Mouse (Mus musculus) induced T-regulatory cell, adult 2 months (primary cell): Measurements from ENCODE around the gene Sgo2a.
"Not testable (repeated sequence)": the region's sequence is repeated elsewhere in the genome, so short reads cannot be mapped to it uniquely, and the experiment has no call there.

Experiments
- DNase-seq: peaks from one replicate; pipeline ENCODE4 v3.0.0-alpha.2; 2012; ENCODE audit warnings: low read depth

The Sgo2a gene

DNA sequence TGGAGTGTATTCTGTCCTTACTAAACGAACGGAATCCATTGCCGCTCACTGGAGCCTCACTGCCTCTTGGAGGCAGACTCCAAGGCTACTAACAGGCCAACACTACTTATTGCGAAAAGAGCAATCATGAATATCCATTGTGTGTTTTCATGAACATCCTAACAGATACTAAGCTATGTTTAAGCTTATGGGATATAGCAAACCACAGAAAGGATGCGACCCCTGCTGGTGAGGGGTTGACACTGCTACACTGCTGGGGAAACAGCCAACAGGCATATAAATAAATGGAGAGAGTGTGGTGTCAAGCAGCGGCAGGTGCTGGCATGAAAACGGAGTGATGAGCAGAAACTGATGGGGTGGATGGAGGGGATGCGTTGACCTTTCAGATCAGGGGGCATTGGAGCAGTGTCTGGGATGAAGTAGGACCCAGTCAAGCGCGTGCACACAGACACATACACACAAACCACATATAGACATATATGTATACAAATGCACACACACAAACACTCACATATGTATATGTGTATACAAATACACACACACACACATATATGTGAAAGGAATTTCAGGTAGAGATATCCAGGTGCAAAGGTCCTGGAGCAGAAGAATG is 35.5 kb downstream of the Sgo2a start:
- DNase-seq: peak; percentile 75

DNA sequence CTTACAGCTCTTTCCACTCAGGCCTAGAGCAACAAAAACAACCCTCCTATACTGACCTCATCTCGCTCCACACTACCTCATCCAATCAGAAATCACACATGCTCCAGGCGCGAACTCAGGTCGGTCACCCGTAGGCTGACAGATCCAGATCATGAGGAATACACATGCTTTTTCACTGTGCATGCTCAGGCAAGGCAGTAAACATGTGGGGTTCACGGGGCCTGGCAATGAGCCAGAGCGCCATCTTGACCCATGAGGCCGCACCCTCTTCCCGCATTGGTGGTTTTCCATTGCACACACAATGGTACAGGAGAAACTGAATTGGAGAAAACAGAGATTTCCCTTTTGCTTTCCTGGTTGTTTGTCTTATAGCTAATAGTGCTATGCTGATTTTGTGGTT is 41.5 kb downstream of the Sgo2a start:
- DNase-seq: not testable (repeated sequence)

DNA sequence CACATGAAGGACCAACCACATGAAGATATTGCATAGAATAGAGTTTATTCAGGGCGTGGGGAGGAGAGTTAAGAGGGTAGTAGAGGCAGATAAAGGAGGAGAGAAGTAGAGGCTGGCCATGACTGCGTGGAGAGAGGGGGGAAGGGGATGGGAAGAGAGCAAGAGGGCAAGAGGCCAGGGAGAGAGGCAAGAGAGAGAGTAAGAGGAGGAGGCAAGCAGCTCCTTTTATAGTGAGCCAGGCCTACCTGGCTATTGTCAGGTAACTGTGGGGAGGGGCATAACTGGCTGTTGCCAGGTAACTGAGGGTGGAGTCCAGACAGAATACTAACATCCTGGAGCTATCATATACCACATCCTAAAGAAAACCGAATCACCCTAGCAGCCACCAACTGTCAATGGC is 49.3 kb downstream of the Sgo2a start:
- DNase-seq: no peak

DNA sequence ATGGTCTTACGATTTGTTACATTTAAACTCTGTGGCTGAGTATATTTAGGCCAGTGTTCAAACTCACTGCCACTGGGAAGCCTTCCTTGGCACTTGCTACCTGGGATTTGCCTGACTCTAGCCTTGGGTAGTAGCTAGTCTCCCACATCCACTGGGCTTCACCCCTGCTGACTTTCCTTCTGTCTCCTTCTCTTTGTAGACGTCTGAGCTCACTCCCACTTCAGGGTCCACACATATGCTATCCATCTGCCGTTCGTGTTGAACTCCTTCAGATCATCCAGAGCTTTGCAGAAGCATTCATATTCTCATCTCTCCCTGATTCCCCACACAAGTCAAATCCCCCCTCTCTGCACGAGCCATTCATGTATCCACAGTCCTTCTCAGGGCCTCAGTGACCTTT is 49.8 kb downstream of the Sgo2a start:
- DNase-seq: no peak

DNA sequence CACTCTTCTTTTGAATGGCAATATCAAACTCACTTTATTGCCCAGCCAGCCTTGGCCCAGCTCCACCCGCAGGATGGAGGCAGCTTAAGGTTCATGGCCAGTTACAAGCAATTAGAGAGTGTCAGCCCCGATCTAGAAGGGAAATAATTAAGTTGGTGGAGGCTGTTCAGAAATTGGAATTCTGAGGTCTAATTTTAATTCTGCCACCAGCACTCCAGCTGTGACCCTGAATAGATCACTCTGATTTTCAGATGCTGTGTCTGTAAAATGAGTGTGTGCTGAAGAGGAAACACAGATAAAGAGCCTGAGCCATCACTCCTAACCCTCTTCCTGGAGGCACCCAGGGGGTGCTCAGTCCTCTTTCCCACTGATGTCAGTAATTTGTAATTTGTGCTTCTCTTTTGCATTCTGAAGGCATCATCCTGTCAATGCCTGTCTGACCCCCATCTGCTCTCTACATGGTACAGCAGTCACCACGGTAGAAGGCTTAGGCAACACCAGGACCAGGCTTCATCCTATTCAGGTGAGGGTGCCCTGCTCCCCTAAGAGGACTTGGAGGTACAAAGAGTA is 51.0 kb downstream of the Sgo2a start:
- no peak for DNase-seq

DNA sequence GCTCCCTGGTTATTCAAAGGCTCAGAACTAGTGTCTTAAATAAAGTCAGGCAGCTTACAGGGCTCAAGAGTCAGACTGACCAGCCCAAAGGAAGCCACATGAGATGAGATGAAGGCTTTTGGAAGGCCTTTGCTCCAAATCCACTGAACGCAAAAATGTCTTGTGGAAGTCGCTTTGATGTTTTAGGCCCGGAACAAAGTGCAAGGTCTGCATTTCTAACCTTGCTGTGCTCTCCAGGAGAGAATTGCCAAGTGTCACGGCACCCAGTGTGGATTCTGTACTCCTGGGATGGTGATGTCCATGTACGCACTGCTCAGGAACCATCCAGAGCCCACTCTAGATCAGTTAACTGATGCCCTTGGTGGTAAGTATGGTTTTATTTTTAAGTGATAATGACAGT is 53.4 kb downstream of the Sgo2a start:
- DNase-seq: no peak

DNA sequence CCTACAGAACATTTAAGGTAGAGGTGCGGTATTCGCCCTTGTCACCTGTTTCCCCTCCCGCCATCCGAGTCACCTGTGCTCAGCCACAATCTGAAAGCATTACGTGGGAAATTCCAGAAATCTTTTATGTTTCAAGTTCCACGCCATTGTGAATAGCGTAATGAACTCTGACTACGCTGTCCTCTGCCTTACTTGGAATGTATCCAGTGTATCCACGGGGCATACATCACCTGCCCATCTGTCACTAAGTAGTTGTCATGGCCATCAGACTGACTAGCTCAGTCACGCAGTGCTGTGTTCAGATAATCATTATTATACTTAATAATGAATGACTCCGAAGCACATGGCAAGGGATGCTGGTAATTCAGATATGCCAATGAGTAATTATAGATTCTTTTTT is 59.8 kb downstream of the Sgo2a start:
- no peak for DNase-seq

DNA sequence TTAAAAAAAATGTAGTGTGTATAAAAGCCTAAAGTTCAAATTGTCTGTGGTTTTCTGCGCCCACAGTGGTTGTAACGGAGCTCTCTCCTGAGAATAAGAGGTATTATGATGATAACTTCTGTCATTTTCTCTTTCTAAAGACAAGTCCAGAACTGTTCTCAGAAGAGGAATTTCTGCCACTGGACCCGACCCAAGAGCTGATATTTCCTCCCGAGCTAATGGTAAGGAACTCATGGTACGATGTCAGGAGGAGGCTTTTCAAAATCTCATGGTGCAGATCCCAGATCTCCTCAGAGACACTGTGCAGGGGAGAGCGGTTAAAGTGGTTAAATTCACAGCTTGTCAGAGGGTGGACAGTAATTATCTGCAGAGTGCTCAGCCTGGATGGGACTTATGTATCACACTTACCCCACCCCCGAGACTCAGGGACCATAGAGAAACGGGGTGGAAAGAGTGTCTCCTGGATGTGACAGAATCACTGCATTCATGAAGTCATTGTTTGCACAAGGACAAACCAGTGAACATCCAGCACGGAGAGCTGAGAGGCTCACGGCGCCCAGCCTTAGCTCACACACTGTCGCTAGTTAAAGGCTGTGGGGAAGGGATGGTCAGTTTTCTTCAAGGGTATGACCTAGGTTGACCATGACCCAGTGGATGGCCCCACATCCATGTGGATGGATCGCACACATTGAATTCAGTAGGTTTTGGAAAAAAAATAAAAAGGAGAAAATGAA is 60.5 kb downstream of the Sgo2a start:
- DNase-seq: no peak

DNA sequence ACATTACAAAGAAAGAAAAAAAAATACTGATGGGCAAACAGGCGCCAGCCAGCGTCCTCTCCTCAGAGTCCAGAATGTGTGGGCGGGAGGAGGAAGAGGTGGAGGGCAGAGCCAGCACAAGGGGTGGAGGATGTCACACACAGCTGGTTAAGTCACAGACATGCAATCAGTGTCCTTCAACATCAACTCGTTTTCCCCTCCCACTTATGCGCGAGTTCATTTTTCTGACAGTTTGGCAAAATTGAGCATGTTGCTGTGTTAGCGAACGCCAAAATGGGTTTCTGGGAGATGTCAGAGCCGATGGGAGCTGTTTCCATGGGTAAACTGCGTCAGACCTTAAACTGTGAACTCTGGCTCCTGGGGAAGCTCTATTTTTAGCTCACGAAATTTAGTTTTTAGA is 61.2 kb downstream of the Sgo2a start:
- no peak for DNase-seq

DNA sequence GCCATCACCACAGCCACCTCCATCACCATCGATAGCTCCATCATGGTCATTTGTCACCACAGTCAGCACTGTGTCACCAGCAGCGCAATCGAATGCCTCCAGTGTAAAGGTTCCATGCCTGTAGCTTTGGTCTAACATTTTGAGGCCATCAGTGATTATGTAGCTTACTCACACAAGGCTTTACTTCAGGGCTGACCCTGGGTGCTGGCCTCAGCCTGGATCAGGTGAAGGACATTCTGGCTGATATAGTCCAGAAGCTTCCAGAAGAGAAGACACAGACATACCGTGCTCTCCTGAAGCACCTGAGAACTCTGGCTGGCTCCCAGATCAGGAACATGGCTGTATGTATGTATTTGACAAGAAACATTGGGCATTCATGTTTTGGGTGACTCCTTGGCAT is 63.1 kb downstream of the Sgo2a start:
- DNase-seq: no peak

DNA sequence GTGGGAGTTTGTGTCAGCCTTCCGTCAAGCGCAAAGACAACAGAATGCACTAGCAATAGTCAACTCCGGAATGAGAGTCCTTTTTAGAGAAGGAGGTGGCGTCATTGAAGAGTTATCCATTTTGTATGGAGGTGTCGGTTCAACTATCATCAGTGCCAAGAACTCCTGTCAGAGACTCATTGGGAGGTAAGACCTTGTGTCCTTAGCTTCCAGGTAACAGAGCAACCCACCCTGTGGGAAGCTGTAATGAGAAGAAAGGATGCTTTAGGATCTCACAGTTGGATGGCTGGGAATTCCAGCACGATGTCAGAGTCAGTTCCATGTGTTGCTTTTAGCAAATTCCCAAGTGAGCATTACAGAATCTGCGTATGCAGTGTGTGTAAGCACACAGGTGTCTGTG is 66.4 kb downstream of the Sgo2a start:
- no peak for DNase-seq

DNA sequence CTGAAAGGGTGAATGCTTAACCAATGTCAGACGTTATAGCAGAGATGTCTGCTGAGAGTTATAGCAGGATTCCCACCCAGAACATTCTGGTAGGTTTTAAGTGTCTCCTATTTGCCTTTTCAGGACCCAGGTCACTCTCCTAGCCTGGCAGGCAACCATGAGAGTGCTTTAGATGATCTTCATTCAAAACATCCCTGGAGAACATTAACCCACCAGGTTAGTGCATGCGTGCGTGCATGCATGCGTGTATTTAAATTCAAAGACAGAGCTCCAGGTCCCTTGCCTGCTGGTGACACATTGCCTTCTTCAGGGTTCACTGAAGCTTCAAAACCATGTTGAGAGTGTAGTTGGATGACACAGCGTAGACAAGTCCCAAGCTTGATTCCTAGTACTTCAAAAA is 69.4 kb downstream of the Sgo2a start:
- no peak for DNase-seq

DNA sequence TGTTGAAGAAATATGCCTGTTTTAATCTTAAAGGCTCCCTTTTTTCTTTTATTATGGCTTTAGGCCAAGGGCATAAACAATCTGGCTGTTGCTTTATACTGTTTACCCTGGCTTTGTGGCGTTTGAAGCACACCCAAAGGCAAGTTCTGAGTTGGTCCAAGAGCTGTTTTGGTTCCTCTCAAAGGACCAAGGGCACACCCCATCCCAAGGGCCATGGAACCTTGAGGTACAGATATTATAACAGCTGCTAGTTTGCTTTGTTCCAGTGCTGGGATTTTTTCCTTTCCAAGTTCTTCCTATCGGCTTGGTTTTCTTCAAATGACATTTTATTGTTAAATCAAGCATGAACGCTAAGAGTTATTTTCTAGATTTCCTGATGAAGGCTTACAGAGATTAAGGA is 69.8 kb downstream of the Sgo2a start:
- no peak for DNase-seq

DNA sequence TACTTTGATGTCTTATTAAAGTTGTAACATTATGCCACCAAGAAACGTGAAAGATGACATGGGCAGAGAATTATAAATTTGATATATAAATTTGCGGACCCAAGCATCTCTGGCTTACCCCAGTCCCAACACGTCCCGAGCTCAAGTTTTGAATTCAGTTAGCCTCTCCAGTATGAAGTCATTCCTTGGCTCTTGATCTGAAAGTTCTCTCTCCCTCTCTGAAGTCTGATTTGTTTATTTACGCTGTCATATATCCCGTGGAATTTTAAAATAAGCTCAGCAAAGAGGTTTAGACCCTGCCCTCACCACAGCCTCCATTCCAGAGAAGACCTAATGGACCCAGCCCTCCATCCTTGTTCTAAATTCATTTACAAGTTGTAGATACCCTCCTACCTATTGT is 73.4 kb downstream of the Sgo2a start:
- no peak for DNase-seq

DNA sequence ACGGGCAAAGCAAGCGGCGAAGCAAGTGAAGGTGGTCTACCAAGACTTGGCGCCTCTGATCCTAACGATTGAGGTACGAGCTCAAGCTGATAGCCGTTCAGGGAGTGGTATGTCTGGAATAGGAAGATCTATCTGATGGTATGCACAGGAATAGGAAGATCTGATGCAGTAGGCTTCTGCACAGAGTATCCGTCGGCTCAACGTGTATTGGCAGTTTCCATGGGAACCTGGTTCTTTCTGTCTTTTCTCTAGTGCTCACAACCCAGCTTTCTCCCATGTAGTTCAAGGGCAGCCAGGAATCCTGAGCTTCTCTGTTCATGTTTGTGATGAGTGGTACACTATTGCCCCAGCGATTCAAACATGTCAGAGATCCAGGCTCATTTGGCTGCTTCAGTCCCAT is 74.3 kb downstream of the Sgo2a start:
- no peak for DNase-seq

DNA sequence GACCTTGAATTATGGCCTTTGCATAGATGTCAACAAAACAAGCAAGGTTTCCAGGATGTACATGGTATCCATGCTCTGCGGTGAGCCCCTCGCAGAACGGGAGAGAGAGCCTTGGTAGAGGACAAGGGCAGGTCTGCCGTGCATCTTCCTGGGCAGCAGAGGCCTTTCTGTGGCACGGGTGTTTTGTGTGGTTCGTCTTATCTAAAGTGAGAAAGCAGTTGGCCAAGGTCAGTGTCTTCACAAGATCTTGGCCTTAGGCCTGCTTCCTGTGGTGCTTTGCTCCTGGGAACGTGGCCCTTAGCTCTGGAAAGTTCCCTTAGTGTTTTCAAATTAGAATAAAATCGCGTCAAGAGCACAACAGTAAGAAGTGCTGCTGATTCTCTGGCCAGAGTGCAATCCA is 75.2 kb downstream of the Sgo2a start:
- DNase-seq: no peak

DNA sequence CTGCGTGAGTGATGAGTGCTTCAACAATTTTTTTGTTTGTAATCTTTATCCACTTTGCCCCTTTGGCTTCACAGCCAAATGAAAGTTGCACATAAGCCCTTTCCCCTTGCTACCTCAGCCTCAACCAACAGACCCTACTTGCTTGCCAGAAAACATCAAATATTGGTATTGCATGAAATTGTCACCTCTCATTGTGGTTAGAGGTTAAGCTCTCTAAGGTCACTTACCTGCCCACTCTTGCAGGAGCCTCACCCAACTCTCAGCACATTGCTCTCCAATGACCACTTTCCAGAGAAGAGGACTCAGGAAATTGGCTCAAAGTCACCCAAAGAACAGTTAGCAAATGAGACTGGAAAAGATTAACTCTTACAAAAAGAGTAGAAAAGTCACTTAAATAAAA is 75.7 kb downstream of the Sgo2a start:
- no peak for DNase-seq

DNA sequence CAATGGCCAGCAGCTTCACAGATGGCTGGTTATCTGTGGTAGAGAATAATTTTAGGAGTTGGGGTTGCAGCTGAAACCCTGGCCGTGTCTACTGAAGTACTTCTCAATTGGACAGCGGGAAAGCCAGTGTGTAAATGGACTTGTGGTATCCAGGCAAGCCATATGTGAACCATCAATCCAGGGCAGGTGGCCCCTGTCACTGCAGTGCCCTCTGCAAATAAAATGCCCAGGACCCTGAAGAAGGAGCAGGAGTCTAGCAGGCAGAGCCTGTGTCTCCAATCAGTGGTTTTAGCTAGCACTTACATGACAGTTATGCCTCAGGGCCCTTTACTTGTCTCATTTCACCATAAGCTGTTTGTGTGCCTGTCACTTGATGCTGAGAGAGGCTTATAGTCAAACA is 76.6 kb downstream of the Sgo2a start:
- DNase-seq: no peak

DNA sequence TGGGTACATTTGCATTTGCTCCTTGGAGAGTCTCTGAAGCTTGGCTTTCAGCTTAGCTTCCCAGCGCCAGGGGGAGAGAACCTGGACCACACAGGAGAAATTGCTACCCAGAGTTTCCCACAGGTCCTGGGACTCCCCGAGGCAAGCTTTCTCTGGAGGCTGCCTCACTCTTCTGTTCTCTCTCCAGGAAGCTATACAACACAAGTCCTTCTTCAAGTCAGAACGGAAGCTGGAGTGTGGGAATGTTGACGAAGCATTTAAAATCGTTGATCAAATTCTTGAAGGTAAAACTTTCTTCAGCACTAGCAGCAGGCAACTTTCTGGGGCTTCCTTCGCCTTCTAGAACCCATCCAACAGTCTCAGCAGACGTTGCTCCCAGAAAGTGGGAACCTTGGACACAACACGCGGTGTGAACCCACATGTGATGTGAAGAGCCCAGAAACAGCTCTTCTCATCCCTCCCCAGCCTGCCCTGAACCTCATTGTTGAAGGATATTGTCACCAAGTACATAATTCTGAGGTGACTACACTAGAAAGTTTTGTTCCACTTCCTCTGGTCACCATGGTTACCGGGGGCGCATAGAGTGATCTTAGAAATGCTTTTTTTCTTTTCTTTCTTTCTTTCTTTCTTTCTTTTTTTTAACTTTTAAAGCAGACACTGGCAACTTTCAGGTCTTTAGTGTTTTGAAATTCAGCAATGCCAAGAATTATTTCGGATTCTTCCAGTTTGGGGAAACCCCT is 77.4 kb downstream of the Sgo2a start:
- DNase-seq: peak; percentile 27

DNA sequence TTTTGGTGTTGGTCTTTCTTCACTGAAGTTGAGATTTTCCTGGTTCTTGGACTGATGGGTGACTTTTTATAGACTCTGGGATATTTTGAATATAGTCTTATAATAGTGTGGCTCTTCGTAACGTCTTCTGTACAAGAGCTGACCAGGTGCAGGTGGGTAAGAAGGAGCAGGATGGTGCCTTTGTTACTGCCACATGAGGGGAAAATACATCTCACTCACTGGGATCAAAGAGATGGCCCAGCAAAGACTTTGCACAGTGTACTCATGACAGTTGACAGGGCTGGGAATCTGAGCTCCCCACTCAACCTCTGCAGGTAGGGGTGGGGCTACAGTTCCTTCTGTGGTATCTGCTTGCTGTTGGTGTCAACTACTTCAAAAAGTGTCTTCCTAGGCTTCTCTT is 78.5 kb downstream of the Sgo2a start:
- DNase-seq: no peak
